Mouse (Mus musculus) frontal cortex, postnatal 14 days (tissue): Measurements from ENCODE around the gene Lamtor1.
"Not testable (repeated sequence)": the region's sequence is repeated elsewhere in the genome, so short reads cannot be mapped to it uniquely, and the experiment has no call there.

ENCODE experiments used
- DNase-seq, 2 experiments: peaks; one replicate each; pipeline ENCODE4 v3.0.0; 2022; ENCODE audit warnings: low spot score in 2 of 2

The Lamtor1 gene

GRCm38 (mm10) chr7:101900331-101901097 lies 5.2 kb upstream of the Lamtor1 start:
- DNase-seq, result no peak

GRCm38 (mm10) chr7:101901969-101902368 lies 3.7 kb upstream of the Lamtor1 start:
- no peak for DNase-seq

GRCm38 (mm10) chr7:101902846-101903245 lies 2.9 kb upstream of the Lamtor1 start:
- no peak for DNase-seq

GRCm38 (mm10) chr7:101906287-101906681 lies 580 bp downstream of the Lamtor1 start, which contains the start of gene Tomt:
Gene Tomt, minus strand, starts transcription at chr7:101906359.
- no peak for DNase-seq

GRCm38 (mm10) chr7:101906696-101907095 lies 992 bp downstream of the Lamtor1 start:
- no peak for DNase-seq

- DNase-seq, result no peak
Observed at GRCm38 (mm10) chr7:101908367-101908766, 2.7 kb downstream of the Lamtor1 start.

- no peak for DNase-seq
Observed at GRCm38 (mm10) chr7:101910138-101910537, 4.4 kb downstream of the Lamtor1 start.

GRCm38 (mm10) chr7:101911982-101912381 lies 6.3 kb downstream of the Lamtor1 start:
- no peak for DNase-seq

- peak in 1 of 2 experiments; percentile 59 for DNase-seq
Observed at GRCm38 (mm10) chr7:101918071-101918470, 12.4 kb downstream of the Lamtor1 start.

- not testable (repeated sequence) for DNase-seq
Observed at GRCm38 (mm10) chr7:101925892-101926291, 20.2 kb downstream of the Lamtor1 start.

GRCm38 (mm10) chr7:101928093-101928492 lies 22.4 kb downstream of the Lamtor1 start:
- DNase-seq, result no peak

GRCm38 (mm10) chr7:101932551-101932950 lies 26.8 kb downstream of the Lamtor1 start:
- DNase-seq, result no peak

GRCm38 (mm10) chr7:101933300-101933699 lies 27.6 kb downstream of the Lamtor1 start:
- DNase-seq, result peak in 1 of 2 experiments; percentile 17

- DNase-seq, result peak; percentile 91 to 93
Observed at GRCm38 (mm10) chr7:101933751-101934240, 28.1 kb downstream of the Lamtor1 start, which contains the start of the genes Lrrc51 and Numa1. Gene Lrrc51, minus strand, starts transcription at chr7:101933895. Gene Numa1, plus strand, starts transcription at chr7:101934111.

GRCm38 (mm10) chr7:101935957-101936356 lies 30.3 kb downstream of the Lamtor1 start:
- no peak for DNase-seq

- DNase-seq, result no peak
Observed at GRCm38 (mm10) chr7:101936996-101937395, 31.3 kb downstream of the Lamtor1 start.

- no peak for DNase-seq
Observed at GRCm38 (mm10) chr7:101937569-101937968, 31.9 kb downstream of the Lamtor1 start.

GRCm38 (mm10) chr7:101938348-101938747 lies 32.6 kb downstream of the Lamtor1 start:
- no peak for DNase-seq

GRCm38 (mm10) chr7:101939758-101940157 lies 34.1 kb downstream of the Lamtor1 start:
- DNase-seq, result no peak

GRCm38 (mm10) chr7:101949008-101949407 lies 43.3 kb downstream of the Lamtor1 start:
- DNase-seq, result not testable (repeated sequence)

GRCm38 (mm10) chr7:101951648-101952047 lies 45.9 kb downstream of the Lamtor1 start:
- DNase-seq, result no peak

- no peak for DNase-seq
Observed at GRCm38 (mm10) chr7:101952098-101952497, 46.4 kb downstream of the Lamtor1 start.

- DNase-seq, result no peak
Observed at GRCm38 (mm10) chr7:101954163-101954562, 48.5 kb downstream of the Lamtor1 start.
